Mouse (Mus musculus) ES-E14 (cell line): ENCODE data around the gene Cmss1. TPM values are rescaled to one million over a fixed set of nuclear protein-coding genes. Genes with fewer than 3 reads are reported as not detected.

ENCODE experiments used
- DNase-seq: peaks from one replicate; pipeline ENCODE4 v3.0.0-alpha.2; 2013; ENCODE audit warnings: low read depth, low spot score
- H3K27ac ChIP-seq: 2 replicates; pipeline ENCODE4 v1.5.1; 2012; ENCODE audit warnings: low read depth, mild to moderate bottlenecking, low read length, moderate library complexity, mixed read lengths; ENCODE audit not compliant: poor library complexity, insufficient read depth, severe bottlenecking
- H3K36me3 ChIP-seq: 2 replicates; pipeline ENCODE4 v1.6.1; 2012; ENCODE audit warnings: mild to moderate bottlenecking, low read length, moderate library complexity, mixed read lengths; ENCODE audit not compliant: control insufficient read depth, poor library complexity, insufficient read depth, severe bottlenecking
- H3K4me1 ChIP-seq, 2 experiments: fragments of 150-350 bp in 1 of 2; sonication (generic) in 1 of 2; 2 replicates each; pipeline ENCODE4 v1.6.1; 2012; ENCODE audit warnings: low read length in 2 of 2, mild to moderate bottlenecking in 1 of 2, mixed read lengths in 1 of 2; ENCODE audit not compliant: control insufficient read depth in 2 of 2, insufficient read depth in 2 of 2, poor library complexity in 1 of 2
- H3K4me3 ChIP-seq, 2 experiments: fragments of 150-350 bp in 1 of 2; sonication (generic) in 1 of 2; 2 replicates each; pipeline ENCODE4 v1.5.1; 2012; ENCODE audit warnings: low read length in 2 of 2, low read depth in 1 of 2, mild to moderate bottlenecking in 1 of 2, mixed read lengths in 1 of 2; ENCODE audit not compliant: insufficient read depth in 1 of 2, poor library complexity in 1 of 2, severe bottlenecking in 1 of 2
- H3K9ac ChIP-seq: 2 replicates; pipeline ENCODE4 v1.6.1; 2012; ENCODE audit warnings: low read depth, mild to moderate bottlenecking, low read length, mixed read lengths; ENCODE audit not compliant: poor library complexity, insufficient read depth, severe bottlenecking
- H3K9me3 ChIP-seq: fragments of 150-350 bp; sonication (generic); 2 replicates; pipeline ENCODE4 v1.6.1; 2012; ENCODE audit warnings: low read depth, mild to moderate bottlenecking, low read length; ENCODE audit not compliant: control insufficient read depth, insufficient read depth
- CHD2 ChIP-seq: IDR thresholded peaks from 2 replicates; pipeline ENCODE4 v1.6.1; 2014; ENCODE audit warnings: mild to moderate bottlenecking, low read depth, low read length, inconsistent platforms
- HCFC1 ChIP-seq: IDR thresholded peaks from 2 replicates; pipeline ENCODE4 v1.6.1; 2012; ENCODE audit warnings: low read length, inconsistent platforms, borderline replicate concordance; ENCODE audit not compliant: insufficient read depth
- MAFK ChIP-seq: IDR thresholded peaks from 2 replicates; pipeline ENCODE4 v1.6.1; 2014; ENCODE audit warnings: mild to moderate bottlenecking, low read depth, low read length, inconsistent platforms; ENCODE audit not compliant: insufficient read depth
- ZC3H11A ChIP-seq: IDR thresholded peaks from 2 replicates; pipeline ENCODE4 v1.6.1; 2012; ENCODE audit warnings: low read depth, mild to moderate bottlenecking, inconsistent platforms, low read length, borderline replicate concordance
- ZNF384 ChIP-seq: IDR thresholded peaks from 2 replicates; pipeline ENCODE4 v1.6.1; 2012; ENCODE audit warnings: low read depth, low read length, inconsistent platforms
- in situ Hi-C, 2 experiments: fragments of 600-800 bp; cut with MboI; formaldehyde crosslinking; loops; one replicate each; pipeline ENCODE4 v1.15.1; 2025; ENCODE audit warnings: low sequenced_read_pairs in 2 of 2, inconsistent platforms in 1 of 2; ENCODE audit not compliant: unreplicated experiment in 2 of 2
- total RNA-seq: library from RNA; depleted of rRNA; stranded (reverse); fragments of 300-350 nt; gene quantifications from 2 replicates; pipeline ENCODE4 v1.2.3, GENCODE M21; 2012

The Cmss1 gene
- total RNA-seq, 1 experiment, result 58.7 TPM

DNA sequence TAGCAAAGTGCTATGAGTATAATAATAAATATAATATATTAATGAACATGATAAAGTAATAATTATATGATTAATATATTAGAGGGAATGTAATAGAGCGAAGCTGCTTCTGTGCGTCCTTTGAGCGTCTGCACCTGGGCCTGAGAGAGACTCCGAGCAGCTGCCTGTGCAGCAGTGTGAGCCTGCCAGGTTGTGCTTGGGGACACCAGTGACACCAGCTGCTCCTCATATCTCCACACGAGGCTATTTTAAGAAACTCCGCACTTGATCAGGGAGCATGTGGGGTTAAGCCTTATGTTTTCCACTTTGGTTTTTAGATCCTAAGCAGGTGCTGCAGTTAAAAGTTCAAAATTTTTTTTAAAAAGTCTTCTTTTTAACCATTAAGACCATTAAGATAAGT is 249.7 kb downstream of the Cmss1 start:
- in situ Hi-C loops, result no loop called here
- no peak for DNase-seq
- Histone ChIP-seq H3K4me1 (no peaks in the 10 kb centered on the region), H3K9ac (no peak overlapping the region), H3K4me3 (no peak overlapping the region), H3K9me3 (no peaks in the 10 kb centered on the region), H3K36me3 (no peaks in the 10 kb centered on the region), H3K27ac (no peak overlapping the region)
- TF ChIP-seq ZC3H11A, result no peak
- no peak for TF ChIP-seq ZNF384
- TF ChIP-seq HCFC1, result no peak
- TF ChIP-seq CHD2, result no peak
- TF ChIP-seq MAFK, result no peak

DNA sequence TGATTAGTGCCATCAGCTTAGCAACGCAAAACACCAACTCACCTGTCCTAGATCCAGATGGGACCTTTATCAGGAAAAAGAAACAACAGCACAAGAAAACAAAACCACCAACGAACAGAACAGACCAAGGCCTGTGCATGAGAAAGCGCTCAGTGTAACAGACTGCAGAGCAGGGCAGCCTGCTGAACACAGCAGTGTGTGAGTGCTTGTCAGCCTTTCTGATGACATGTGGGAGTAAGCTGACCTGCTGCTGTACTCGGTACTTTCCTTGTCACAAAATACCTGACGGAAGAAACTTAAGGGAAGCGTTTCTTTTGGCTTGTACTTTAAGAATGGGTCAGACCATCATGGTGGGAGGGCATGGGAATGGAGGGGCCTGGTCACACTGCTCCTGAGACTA is 250.2 kb downstream of the Cmss1 start:
- H3K9me3 ChIP-seq, result no peaks in the 10 kb centered on the region
- TF ChIP-seq ZNF384 (no peak), MAFK (no peak), ZC3H11A (no peak), CHD2 (no peak), HCFC1 (no peak)
- H3K4me3 ChIP-seq, result no peak overlapping the region
- no peak overlapping the region for H3K9ac ChIP-seq
- in situ Hi-C loops, result no loop called here
- H3K36me3 ChIP-seq, result no peaks in the 10 kb centered on the region
- no peaks in the 10 kb centered on the region for H3K4me1 ChIP-seq
- no peak for DNase-seq
- no peak overlapping the region for H3K27ac ChIP-seq

DNA sequence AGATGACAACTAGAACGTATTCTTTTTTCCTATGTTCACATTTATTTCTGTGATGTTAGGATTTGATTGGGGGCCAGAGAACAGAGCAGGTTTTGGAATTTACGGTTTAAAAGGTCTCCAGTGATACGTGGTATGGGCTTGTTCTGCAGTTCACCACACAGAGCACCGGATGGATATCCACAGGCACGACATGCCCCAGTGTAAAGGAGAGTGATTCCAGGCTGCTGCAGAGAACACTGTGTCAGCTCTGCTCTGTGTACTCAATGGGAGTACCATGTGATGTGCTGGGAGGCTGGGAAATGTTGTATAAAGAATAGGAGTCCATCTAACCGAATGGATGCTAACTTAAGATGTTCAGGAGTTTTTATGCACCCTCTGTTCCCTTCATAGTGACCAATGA is 252.7 kb downstream of the Cmss1 start:
- in situ Hi-C loops, result no loop called here
- no peaks in the 10 kb centered on the region for H3K9me3 ChIP-seq
- TF ChIP-seq ZNF384 (no peak), HCFC1 (no peak), MAFK (no peak), ZC3H11A (no peak), CHD2 (no peak)
- H3K4me3 ChIP-seq, result no peak overlapping the region
- H3K9ac ChIP-seq, result no peak overlapping the region
- H3K36me3 ChIP-seq, result no peaks in the 10 kb centered on the region
- H3K27ac ChIP-seq, result no peak overlapping the region
- no peaks in the 10 kb centered on the region for H3K4me1 ChIP-seq
- no peak for DNase-seq

DNA sequence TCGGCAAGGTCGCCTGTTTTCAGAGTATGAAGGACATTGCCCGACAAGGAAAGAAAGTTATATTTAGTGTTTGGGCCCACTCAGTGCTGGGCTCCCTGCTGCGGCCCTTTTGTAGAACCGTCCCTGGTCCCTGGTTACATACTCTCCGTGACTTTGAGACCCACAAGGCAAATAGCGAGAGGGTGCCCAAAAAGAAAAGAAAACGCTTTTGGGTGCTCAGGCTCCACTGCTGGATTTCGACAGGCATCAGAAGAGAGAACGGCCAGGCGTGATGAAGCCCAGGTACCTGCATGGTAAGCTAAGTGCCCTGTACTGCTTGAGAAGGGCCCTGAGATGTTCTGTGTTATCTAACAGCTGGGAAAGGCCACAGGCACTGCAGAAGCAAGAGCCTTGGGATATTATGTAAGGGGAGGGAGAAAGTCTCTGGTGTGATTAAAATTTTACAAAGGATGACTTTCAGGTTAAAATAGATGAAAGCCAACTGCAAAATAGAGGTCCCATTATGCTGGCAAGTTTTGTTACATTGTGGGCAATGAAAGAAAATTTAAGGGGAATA is 253.4 kb downstream of the Cmss1 start:
- no peak overlapping the region for H3K27ac ChIP-seq
- H3K9ac ChIP-seq, result no peak overlapping the region
- H3K4me3 ChIP-seq, result no peak overlapping the region
- TF ChIP-seq ZNF384, result no peak
- no peak for TF ChIP-seq CHD2
- no peak for TF ChIP-seq MAFK
- TF ChIP-seq HCFC1, result no peak
- TF ChIP-seq ZC3H11A, result no peak
- H3K36me3 ChIP-seq, result no peaks in the 10 kb centered on the region
- in situ Hi-C loops, result no loop called here
- no peaks in the 10 kb centered on the region for H3K9me3 ChIP-seq
- H3K4me1 ChIP-seq, result no peaks in the 10 kb centered on the region
- no peak for DNase-seq

DNA sequence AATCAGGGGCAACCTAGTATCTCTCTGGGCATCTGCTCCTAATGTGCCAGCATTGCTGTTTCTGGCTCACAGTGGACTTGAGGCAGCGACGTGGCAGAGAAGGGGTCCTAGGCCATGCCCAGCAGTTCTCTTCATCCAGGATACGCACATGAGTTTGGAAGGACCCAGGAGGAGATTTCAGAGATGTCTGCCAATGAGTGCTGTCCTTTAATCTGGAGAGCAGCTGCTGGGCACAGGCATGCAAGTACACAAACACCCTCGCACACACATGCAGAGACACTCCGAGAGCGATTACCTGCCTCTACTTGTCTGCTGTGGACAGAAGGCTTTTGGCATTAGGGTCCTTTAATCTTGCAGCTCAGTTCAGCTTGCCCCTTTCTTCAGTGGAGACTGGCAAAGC is 253.9 kb downstream of the Cmss1 start, which contains the start of gene Filip1l:
Gene Filip1l (plus strand): TSS at position 343 of the 400 bp plus-strand sequence.
- Histone ChIP-seq H3K4me1 (no peaks in the 10 kb centered on the region), H3K9me3 (no peaks in the 10 kb centered on the region), H3K9ac (no peak within 1 kb of the TSS), H3K27ac (no peak within 1 kb of the TSS), H3K4me3 (no peak within 1 kb of the TSS), H3K36me3 (no peaks in the 10 kb centered on the region)
- TF ChIP-seq HCFC1 (no peak), ZNF384 (no peak), CHD2 (no peak), MAFK (no peak), ZC3H11A (no peak)
- DNase-seq, result no peak
- in situ Hi-C loops, result no loop called here
